Mouse (Mus musculus): ENCODE results near the gene Gprc6a.

DNA sequence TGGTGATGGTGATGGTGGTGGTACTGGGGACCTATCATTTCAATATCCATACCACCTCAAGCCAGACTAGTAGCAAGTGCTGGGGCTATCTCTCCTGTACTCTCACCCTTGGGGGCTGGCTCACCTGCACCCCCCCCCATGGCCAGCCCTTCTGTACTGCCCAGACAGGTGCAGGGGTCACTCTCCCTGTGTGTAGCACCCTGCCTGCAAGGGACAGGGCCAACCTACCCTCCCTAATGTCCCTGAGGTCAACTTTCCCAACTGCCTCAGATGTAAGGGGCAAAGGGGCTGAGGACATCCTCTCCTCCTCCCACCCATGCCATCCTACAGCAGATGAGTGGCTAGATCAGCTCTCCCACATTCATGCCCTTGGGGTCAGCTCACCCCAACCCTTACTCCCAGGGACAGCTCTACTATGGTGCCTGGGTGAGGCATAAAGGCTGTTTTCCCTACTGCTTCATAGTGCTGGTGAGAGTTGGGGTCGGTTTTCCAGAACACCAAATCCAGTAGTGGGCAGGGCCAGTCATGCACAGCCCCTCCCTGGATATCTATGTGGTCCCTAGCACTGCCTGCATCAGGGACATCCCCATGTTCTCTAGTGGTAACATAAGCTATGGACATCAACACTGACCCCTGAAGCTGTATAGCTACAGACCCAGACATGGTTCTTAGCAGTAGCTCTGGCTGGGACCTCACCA lies 41.0 kb upstream of the Gprc6a start:
- no peak for TF ChIP-seq POLR2A (IDR thresholded peaks at IDR 0.05; ENCODE audit: control insufficient read depth, extremely low read depth, insufficient read depth, low read length, poor library complexity)
- TF ChIP-seq CTCF (IDR thresholded peaks at IDR 0.05; ENCODE audit: borderline replicate concordance, control insufficient read depth, extremely low read depth, insufficient read depth, low read length, poor library complexity), result no peak
